7 mouse cellular contexts compared by ENCODE assay signal in the genomic region with DNA sequence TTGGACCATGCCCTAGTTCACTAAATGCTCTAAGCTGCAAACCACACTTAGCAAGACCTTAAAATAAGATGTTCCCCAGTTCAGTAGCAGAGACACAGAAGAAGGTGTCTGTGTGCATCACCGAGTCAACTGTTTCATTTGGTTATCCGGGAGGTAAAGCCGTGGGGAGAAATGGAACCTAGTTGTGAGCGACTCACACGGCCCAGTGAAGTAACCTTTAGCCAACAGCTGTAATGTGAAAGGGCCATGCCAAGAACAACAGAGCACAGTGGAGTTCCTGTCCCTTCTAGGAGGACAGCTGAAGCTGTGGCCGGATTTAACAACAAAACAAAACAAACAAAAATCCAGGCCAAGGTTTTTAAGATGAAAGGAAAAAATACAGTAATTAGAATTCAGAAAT. TPM values are rescaled to one million over a fixed set of nuclear protein-coding genes. Genes with fewer than 3 reads are reported as not detected.
DNase-seq lines count a peak whose midpoint lies in the region; ATAC-seq and TF ChIP-seq lines count a peak whose summit lies in the region.

No protein-coding gene starts in this region.

- H3K27me3 ChIP-seq in C2C12 (ENCODE audit: control insufficient read depth, insufficient read depth, insufficient read length): no peaks in the 10 kb centered on the region
- no peaks in the 10 kb centered on the region for H3K27me3 ChIP-seq in heart, embryonic 16.5 days (ENCODE audit: control insufficient read depth, insufficient read depth, low read length)
- no peaks in the 10 kb centered on the region for H3K27me3 ChIP-seq in liver, embryonic 16.5 days (ENCODE audit: control insufficient read depth, insufficient read depth, low read depth, low read length)
- no peaks in the 10 kb centered on the region; the same call in 1 of the 2 replicates for H3K27me3 ChIP-seq in cerebellum, adult 2 months (ENCODE audit: control insufficient read depth, insufficient read depth, low read length)

- H3ac ChIP-seq in C2C12 (ENCODE audit: control insufficient read depth, insufficient read length, low read depth): no peak overlapping the region

- peak; percentile 91 for DNase-seq in adipocyte (ENCODE audit: low spot score)
- DNase-seq in cerebellum, adult 2 months: no peak
- DNase-seq in urinary bladder, adult 2 months (ENCODE audit: low spot score): no peak
- no peak for DNase-seq in B cell, adult 2 months

- H3K36me3 ChIP-seq in C2C12 (ENCODE audit: control insufficient read depth, insufficient read depth): no peaks in the 10 kb centered on the region
- H3K36me3 ChIP-seq in heart, embryonic 16.5 days (ENCODE audit: control insufficient read depth, insufficient read depth): no peaks in the 10 kb centered on the region
- no peaks in the 10 kb centered on the region for H3K36me3 ChIP-seq in liver, embryonic 16.5 days (ENCODE audit: control insufficient read depth, insufficient read depth)

- no peaks in the 10 kb centered on the region for H3K79me2 ChIP-seq in C2C12 (ENCODE audit: control insufficient read depth, insufficient read depth)

- H3K27ac ChIP-seq in heart, embryonic 16.5 days (ENCODE audit: low read length): peak overlapping the region; percentile 79
- peak overlapping the region; percentile 50; the same call in 1 of the 2 replicates for H3K27ac ChIP-seq in liver, embryonic 16.5 days (ENCODE audit: low read length)
- no peak overlapping the region for H3K27ac ChIP-seq in cerebellum, adult 2 months (ENCODE audit: insufficient read depth, low read length)

- H3K4me3 ChIP-seq in C2C12 (ENCODE audit: insufficient read depth, poor library complexity, severe bottlenecking): no peak overlapping the region
- H3K4me3 ChIP-seq in heart, embryonic 16.5 days (ENCODE audit: low read length): peak overlapping the region; percentile 38
- H3K4me3 ChIP-seq in liver, embryonic 16.5 days (ENCODE audit: low read depth, low read length): peak overlapping the region; percentile 27; the same call in 1 of the 2 replicates
- no peak overlapping the region for H3K4me3 ChIP-seq in cerebellum, adult 2 months (replicated peaks; ENCODE audit: insufficient read depth, low read depth, low read length)

- H3K79me3 ChIP-seq in C2C12 (ENCODE audit: low read depth): no peaks in the 10 kb centered on the region

- 42% methylated on average over 6 of the region's 6 CpGs for WGBS in heart, embryonic 16.5 days
- WGBS in liver, embryonic 16.5 days (ENCODE audit: insufficient replicate concordance): 52% methylated on average over 6 of the region's 6 CpGs
- WGBS in cerebellum, adult 2 months: 28% methylated on average over 6 of the region's 6 CpGs

- no peak for TF ChIP-seq POLR2A in cerebellum, adult 2 months (IDR thresholded peaks at IDR 0.05; ENCODE audit: borderline replicate concordance, insufficient read depth, low read length)

- H3K9ac ChIP-seq in heart, embryonic 16.5 days (ENCODE audit: low read length): peak overlapping the region; percentile 68
- H3K9ac ChIP-seq in liver, embryonic 16.5 days (ENCODE audit: low read depth, low read length): no peak overlapping the region

- H3K9me3 ChIP-seq in heart, embryonic 16.5 days (replicated peaks; ENCODE audit: control insufficient read depth, low read length): no peaks in the 10 kb centered on the region
- H3K9me3 ChIP-seq in liver, embryonic 16.5 days (replicated peaks; ENCODE audit: control insufficient read depth, low read length): no peaks in the 10 kb centered on the region

- peak; percentile 55; the same call in 1 of the 2 replicates for ATAC-seq in heart, embryonic 16.5 days (replicated peaks; ENCODE audit: extremely low read depth, insufficient read depth, low FRiP score)
- peak; percentile 74 for ATAC-seq in liver, embryonic 16.5 days (ENCODE audit: low read depth)

- H3K4me2 ChIP-seq in heart, embryonic 16.5 days (ENCODE audit: low read depth, low read length): peak overlapping the region; percentile 53
- peak overlapping the region; percentile 32 for H3K4me2 ChIP-seq in liver, embryonic 16.5 days (ENCODE audit: low read depth, low read length)

- H3K4me1 ChIP-seq in heart, embryonic 16.5 days (ENCODE audit: control insufficient read depth, insufficient read depth, low read length): peaks cover 4% of the 10 kb centered on the region
- no peaks in the 10 kb centered on the region for H3K4me1 ChIP-seq in liver, embryonic 16.5 days (ENCODE audit: control insufficient read depth, low read depth, low read length)
- no peaks in the 10 kb centered on the region for H3K4me1 ChIP-seq in cerebellum, adult 2 months (ENCODE audit: control insufficient read depth, insufficient read depth, low read length)

- no peak for TF ChIP-seq CTCF in C2C12 (IDR thresholded peaks at IDR 0.05; ENCODE audit: control insufficient read depth, insufficient read depth, insufficient read length)
- TF ChIP-seq CTCF in cerebellum, adult 2 months (IDR thresholded peaks at IDR 0.05; ENCODE audit: borderline replicate concordance, insufficient read depth, low read depth, low read length): no peak

TF ChIP-seq in C2C12, 6 proteins besides CTCF, POLR2A, EP300 and RAD21:
- no peak for TF ChIP-seq USF1 (IDR thresholded peaks at IDR 0.05; ENCODE audit: low read depth)
- no peak for TF ChIP-seq MYOG (IDR thresholded peaks at IDR 0.05; ENCODE audit: control insufficient read depth, extremely low read depth, insufficient read length)
- peak; percentile 25 for TF ChIP-seq MYOD1 (IDR thresholded peaks at IDR 0.05; ENCODE audit: control insufficient read depth, insufficient read length, low read depth)
- TF ChIP-seq FOSL1 (IDR thresholded peaks at IDR 0.05; ENCODE audit: insufficient read depth, low read length, poor library complexity, severe bottlenecking): no peak
- no peak for TF ChIP-seq MAX (IDR thresholded peaks at IDR 0.05)
- TF ChIP-seq CEBPB (IDR thresholded peaks at IDR 0.05; ENCODE audit: low read depth): peak; percentile 23

RNA-seq across cellular contexts. Expression of a gene that starts 1.3 kb away (rescaled TPM):
- not detected for polyA plus RNA-seq in C2C12 (2012; fragmentation: generic; extraction: Trizol)
- polyA plus RNA-seq in heart, embryonic 16.5 days (2015; fragmentation: Nextera tagmentation; extraction: Ambion mirVana): 0.14 TPM in 1 of 2 replicates, not detected in the other
- not detected in 2 replicates for polyA plus RNA-seq in liver, embryonic 16.5 days (2015; fragmentation: Nextera tagmentation; extraction: Ambion mirVana)
- polyA plus RNA-seq in cerebellum, adult 2 months (2012; rRNA removed): not detected in 2 replicates
- not detected in 2 replicates for polyA plus RNA-seq in urinary bladder, adult 2 months (2012; rRNA removed)

RNA-seq across cellular contexts. Expression of a gene that starts 2.0 kb away (rescaled TPM):
- 0.04 TPM for polyA plus RNA-seq in C2C12 (2012; fragmentation: generic; extraction: Trizol)
- 16.3 and 19.8 TPM in 2 replicates for polyA plus RNA-seq in heart, embryonic 16.5 days (2015; fragmentation: Nextera tagmentation; extraction: Ambion mirVana)
- polyA plus RNA-seq in liver, embryonic 16.5 days (2015; fragmentation: Nextera tagmentation; extraction: Ambion mirVana): 4.5 TPM in 2 replicates
- polyA plus RNA-seq in cerebellum, adult 2 months (2012; rRNA removed): 5.1 TPM in 2 replicates
- polyA plus RNA-seq in urinary bladder, adult 2 months (2012; rRNA removed): 5.9 and 6.7 TPM in 2 replicates

Comparison
In these comparisons a context has a peak if more than half of its experiments do, and no peak if none do; other contexts are left out.
1. H3K4me3 ChIP-seq: peak in heart, embryonic 16.5 days (single experiment) and liver, embryonic 16.5 days (single experiment); none in C2C12 (single experiment) and cerebellum, adult 2 months (single experiment).